Mouse (Mus musculus) lung, postnatal 25 days (tissue): Measurements from ENCODE around the gene Fev.

Experiments
- DNase-seq: peaks from one replicate; pipeline ENCODE4 v3.0.0; 2022; ENCODE audit warnings: low spot score

The Fev gene

DNA sequence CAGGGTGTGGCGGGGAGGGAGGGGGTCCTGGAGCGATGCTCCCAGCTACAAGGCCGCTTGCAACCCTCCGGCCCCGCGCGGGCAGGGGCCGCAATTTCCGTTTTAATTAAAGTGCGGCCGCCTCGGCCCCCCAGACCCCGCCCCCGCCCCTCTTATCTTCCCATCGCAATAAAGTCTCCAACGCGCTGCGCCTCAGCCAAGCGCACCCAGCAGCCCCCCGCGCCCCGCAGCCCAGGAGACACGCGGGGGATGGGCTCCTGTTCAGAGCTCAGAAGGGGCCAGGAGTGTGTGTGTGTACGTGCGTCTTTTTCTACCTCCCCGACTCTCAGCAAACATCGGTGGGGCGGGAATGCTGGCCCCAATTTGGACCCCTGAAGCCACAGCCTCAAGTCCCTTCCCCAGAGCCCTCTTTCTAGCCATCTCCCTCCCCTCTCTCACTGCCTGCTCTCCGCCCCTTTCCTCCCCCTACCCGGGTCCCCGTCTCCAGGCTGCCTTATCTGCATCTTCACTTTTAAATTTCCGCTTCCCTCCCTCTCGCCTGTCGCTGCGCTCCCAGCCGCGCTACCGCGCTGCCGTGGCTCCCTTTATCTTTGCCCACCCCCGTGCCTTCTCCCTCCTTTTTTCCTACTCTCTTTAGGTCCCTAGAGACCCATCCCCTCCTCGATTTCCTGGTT is at the start of gene Fev:
Gene Fev (minus strand): TSS at position 51 of the 674 bp plus-strand sequence.
- no peak for DNase-seq

DNA sequence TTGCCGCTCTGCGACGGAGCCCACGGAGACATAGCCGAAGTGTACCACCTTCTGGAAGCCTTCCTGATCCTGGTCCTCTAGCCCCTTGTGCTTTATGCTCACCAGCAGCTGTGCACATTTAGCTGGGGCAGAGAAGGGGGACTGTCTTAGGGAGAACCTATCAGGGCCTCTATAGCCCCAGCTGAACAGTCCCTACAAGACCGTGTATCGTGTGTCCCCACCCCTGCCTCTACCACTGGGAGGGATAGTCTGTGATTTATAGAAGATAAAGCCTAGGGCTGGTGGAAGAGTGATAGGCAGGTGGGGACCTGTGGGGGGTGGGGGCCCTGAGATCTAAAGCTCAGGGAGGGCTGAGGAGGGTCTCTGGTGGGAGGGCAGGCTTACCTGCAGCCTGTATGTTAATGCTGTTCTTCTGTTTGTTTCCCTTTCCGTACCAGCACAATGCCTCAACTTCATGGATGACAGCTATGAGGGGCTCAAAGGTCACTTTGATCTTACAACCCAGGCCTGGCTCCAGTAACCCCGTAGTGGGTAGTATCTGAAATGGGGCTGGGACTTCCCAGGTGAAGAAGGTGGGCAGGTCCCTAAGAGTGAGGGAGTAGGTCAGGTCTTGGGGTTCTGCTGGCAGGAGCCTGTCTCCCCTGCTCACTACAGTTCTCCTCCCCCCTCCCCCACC is 42.5 kb upstream of the Fev start:
- no peak for DNase-seq

DNA sequence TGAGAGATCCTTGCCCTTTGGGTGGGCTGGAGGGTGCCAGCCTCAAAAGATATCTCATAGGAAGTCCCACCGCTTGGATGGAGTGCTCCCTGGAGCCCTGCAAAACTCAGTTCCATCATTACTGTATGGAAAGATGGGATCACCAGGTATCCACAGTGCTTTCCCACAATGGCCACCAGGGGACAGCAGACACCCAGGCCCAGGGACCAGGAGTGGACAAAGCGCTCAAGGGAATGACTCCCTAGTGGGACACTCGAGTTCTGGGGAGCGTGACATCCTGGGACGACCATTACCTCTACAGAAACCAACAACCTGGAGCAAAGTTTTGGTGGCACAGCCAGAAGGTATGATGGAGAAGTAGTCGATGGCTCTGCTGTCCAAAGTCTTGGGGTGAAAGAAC is 41.5 kb upstream of the Fev start:
- peak; percentile 38 for DNase-seq

DNA sequence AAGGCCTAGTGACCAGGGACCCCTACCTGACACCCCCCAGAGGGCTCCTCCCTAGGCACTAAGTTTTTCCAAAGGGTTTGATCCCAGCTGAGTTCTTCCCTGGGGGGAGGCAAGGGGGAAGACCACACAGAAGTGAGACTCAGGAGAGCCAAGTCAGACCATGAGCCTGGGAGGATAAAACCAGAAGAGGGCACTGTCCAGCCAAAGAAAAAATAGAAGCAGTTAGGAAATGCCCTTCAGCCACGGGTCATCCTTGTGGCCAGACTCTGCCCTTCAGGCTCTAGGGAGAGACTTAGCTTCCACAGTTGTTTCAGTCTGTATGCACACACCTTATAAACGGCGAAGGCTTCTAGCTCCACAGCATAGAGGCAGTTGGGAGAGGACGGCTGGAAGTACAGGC is 39.2 kb upstream of the Fev start:
- no peak for DNase-seq

DNA sequence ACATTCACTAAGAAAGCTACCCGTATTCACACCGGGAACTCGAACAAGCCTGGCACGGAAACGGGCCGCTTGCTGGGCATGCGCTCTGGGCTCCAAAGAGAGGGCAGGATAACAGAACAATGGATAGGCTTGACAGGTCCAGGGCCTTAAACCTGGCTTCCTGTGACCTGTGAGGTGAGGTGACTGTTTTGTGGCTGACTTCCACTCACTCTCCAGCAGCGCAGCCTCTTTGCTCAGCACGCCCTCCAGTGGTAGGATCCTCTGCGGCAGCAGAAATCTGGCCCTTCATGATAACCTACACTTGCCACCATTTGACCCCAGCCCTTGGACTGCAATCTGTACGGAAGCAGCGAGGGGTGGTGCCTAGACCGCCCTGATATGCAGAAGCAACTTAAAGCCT is 30.5 kb upstream of the Fev start:
- DNase-seq, result no peak

DNA sequence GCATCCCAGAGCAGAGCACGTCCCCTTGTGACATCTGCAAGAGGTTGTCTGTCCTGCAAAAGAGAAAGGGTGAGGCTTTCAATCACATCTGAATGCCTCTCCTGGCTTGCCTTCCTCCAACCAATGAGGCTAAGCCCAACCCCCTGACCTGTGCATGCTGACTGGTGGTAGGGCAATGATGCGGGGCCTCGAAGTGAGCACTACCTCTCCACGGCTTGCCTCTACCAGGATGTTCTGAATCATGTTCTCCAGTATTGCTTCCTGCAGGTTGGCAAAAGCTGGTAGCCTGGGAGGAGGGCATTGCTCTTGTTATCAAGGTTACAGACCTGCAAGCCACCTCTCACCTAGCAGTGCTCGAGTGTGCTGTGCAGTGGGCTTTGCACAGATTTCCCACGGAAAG is 17.0 kb upstream of the Fev start:
- no peak for DNase-seq

DNA sequence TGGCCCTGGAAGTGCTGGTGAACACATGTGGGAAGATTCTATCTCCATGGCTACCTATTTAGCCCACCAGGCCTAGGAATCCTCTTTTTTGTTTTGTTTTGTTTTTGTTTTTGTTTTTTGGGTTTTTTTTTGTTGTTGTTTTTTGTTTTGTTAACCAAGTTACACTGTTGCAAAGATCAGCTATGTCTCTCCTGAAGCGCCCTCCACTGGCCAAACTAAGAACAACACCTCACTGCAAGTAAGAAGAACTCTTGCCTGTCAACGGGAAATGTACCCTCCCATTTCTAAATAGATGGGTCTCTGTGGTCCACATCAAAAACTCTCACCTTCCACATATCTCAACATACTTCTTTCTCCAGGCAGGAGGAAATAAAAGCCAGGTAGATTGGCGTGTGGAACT is 16.5 kb upstream of the Fev start:
- peak; percentile 41 for DNase-seq

DNA sequence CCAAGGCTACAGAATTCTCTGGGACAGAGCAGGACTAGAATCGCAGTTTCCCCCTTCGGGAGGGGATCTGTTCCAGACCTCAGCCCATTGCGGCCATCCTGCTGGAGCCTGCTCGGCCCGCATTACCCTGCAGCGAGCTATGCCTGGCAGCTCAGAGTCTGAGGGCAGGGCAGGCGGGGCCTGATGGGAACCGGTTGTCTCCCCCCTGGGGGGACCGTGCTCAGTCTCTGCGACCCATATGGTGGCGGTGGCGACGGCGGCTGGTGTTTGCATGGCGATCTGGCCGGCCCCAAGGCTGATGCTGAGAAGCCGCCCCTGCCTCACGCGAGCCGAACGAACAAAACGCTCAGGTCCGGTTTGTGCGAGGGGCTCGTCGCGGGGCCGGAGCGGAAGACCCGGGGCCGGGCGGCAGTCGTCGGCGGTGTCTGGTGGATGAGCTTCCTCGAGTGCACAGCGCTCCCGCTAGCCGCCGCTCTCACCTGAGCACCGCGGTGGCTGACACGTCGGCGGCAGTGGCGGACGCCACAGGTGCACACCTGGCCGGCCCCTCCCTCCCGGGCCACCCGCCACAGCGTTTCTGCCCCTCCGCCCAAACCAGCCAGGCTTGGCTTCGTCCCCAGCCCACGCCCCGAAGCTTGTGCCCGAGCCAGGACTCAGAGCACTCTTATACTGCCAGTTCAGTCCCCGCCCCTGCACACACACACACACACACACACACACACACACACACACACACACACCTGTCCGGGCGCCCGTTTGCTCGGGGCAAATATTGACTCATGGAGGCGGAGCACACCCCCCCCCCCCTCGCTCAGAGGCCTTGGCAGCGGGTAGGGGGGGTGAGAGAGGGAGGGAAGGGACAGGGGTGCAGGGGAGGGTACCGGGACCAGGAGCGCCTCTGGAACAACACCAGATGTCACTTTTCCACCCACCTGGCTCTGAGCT is 15.4 kb upstream of the Fev start:
- DNase-seq, result peak; percentile 85

DNA sequence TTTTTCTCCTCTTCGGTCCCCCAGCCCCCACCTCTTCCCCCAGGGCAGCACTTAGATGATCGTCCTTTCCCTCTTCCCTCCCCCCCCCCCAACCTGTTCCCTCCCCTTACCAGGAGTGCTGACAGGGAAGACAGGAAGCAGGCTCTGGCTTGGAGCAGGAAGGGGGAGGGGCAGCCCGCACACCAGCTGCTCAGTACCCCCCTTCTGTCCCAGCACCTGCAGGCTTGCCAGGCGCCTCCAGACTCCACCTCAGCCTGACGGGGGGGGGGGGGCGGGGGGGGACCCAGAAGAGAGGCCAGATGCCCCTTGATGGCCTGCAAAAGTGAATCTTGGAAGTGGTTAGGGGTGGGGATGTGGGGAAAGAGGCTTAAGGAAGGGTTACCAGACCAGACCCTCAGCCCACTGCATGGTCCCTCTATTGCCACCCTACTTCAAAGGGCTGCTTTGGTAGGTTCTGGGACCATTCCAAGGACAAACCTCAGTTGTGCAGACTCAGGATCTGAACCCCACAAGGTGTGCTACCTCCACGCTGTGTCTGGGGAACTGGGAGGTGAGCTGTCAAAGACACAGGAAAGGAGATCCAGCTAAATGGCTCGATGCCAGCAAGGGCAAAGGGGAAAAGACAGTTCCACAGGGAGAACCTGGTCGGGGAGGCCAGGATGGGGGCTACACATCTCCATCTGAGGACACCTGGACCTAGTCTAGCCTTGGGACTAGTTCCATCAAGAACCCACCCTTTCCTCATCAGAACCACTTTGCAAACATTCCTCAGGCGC is 13.6 kb upstream of the Fev start:
- no peak for DNase-seq

DNA sequence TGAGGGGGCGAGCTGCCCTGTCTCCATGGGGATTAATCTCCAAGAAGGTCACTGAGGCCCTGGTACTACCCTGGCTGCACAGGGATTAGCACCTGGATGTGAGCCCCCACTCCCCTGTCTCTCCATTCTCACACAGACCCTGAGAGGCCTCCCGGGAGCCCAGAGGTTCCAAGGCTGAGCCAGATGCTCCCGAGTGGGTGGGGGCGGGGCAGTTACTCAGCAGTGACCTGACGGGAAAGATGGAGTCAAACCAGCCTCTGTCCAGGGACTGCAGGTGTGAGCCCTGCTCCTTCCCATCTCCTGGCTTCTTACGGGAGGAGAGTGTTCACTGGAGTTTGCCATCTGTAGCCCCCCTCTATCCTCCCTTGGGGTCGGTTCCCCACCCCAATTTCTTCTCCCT is 12.8 kb upstream of the Fev start:
- DNase-seq, result no peak

DNA sequence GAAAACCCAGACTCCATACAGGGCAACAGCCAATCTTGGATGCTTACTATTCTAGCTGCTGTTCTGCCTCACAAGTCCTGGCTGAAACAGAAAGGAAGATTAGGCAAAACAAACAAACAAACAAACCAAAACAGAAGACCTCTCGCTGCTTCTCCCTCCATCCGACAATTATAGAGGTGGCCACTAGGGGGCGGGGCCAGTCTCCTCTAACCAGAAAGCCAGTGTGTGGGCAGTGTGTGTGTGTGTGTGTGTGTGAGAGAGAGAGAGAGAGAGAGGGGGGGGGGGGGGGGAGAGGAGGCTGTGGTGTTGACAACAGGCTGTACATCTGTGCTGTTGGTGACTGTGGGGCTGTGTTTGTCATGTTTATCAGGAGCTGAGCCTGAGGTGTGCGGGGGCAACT is 9.7 kb upstream of the Fev start:
- DNase-seq, result peak; percentile 32

DNA sequence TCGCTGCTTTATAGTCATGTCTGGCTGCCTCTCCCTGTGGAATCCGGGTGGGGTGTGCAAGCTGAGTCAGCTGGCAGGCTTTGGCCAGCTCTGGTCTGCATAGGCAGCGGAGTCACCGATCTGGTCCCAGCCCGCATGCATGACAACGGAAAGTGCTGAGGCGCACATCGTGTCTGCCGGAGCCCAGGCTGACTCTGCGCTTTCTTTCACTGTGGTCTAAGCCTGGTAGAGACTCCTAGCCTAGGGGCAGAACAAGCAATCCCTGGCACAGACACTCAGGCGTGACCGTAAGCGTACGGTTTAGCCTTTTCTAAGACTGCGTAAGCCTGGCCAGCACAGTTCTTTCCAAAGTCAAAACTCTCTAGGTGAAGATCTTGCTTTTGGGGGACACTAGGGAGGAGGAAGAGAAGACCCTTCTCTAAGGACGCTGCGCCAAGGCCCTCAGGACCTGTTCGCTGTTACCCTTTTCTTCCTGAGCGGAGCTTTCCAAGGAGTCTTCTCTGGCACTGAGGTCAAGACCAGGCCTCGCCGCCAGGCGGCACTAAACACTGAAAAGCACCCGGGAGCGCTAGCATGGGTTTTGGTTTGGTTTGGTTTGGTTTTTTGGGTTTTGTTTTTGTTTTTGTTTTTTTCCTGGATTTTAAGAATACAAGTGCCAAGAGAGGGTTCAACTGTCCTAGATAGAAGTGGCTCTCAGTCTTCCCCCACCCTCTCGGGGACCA is 8.1 kb upstream of the Fev start, which contains the start of gene Cryba2:
Gene Cryba2 (minus strand): TSS at position 10 of the 722 bp plus-strand sequence.
- DNase-seq, result peak; percentile 41

DNA sequence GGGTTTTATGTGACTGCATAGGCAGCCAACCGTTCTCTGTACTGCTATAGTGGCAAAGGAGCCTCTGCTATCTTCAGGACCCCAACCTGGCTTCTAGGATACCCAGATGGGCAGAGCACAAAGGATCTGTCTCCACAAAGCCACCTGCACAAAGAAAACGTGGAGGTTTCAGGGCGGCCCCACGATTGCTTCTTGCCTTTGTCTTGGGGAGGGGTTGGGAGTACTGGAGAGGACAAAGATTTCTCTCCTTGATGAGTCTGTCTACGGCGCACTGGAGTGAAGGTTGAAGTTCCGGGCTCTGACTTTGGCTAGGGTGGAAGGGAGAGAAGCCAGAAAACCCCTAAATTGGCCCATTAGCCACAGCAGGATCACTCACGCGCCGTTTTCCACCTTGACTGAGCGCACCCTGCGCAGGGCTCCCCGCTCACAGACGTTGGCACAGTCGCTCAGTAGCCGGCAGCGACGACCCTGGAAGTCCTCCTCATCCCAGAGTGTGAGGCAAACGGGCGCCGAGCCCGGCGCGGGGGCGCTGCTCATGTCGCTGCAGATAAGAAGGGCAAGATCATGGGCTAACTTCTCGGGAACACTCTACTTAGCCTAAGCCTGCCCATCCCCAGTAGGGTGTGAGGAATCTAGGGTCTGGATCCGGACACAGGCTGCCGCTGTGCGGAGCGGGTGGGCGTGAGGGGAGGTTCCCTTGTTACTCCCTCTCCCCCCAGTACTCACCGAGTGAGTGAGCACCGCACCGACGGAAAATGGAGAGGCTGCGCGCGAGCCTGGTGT is 7.3 kb upstream of the Fev start:
- DNase-seq, result no peak

DNA sequence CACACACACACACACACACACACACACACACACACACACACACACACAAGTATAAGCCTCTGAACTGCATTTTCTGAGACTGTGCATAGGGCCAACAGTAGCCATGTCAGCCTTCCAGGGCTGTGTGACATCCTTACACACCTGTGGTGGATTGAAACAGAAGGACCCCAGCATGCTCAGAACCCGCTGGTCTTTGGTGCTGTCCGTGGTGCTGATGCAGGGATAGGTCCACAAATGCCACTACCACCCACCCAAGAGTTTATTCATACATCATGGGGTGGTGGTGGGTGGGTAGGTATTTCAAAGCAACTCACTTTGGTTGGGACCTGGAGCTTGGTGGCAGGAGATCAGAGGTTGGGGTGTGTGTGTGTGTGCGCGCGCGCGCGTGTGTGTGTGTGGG is 6.3 kb upstream of the Fev start:
- DNase-seq, result no peak

DNA sequence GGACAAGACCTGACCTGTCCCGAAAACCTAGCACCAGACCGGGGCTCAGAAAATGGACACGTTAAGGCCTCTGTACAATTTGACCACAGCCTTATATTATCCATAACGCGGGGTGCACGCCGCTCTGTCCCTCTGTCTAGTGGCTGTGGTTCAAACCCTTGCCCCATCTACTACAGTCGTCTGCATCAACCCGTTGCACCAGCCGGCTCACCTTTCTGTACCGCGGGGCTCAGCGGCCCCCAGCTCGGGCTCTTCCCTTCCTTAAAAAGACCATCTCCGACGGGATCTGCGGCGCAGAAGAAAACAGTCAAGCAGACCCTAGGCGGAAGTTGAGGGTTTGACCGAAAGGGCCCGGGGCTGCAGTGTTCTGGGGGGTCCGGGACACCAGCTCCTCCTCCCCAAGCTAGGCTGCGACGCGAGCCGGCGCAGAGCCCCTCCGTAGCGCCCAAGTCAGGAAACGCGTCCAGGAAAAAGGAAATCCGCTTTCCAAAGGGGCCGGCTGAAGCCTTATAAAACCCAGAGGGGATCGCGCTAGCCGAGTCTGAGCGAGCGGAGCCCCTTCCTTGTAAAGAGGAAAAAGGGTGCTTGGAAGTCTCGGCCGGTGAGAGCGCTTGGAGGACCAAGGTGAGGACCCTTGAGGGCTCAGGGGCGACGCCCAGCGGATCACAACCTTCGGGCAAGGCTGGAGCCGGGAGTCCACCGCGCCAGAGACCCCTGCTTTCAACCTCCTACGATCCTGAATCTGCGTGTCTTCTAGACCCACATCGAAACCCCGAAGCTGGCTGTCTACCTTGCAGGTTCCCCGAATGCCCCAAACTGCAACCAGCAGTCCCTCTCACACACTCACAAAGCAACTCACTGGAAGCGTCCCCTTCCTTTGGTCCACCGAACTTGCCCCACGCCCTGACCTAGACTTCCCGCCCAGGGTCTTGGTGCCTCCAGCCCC is 750 bp downstream of the Fev start:
- no peak for DNase-seq

DNA sequence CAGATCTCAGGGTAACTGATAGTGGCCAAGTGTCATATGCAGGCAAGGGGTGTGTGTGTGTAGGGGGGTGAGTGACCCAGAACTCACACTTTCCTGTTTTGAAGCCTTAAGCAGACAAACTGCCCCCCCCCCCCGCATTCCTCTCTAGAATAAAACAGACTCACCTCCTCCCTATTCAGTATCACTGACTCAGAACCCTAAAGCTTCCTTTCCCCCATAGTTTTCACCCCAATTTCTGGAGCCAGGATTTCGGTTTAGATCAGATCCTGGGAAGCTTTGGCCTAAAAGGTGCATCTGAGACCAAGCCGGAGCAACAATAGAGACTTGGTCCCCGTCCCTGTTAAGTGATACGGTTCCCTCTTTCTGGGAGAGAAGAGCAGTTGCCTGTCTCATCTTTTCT is 1.8 kb downstream of the Fev start:
- no peak for DNase-seq

DNA sequence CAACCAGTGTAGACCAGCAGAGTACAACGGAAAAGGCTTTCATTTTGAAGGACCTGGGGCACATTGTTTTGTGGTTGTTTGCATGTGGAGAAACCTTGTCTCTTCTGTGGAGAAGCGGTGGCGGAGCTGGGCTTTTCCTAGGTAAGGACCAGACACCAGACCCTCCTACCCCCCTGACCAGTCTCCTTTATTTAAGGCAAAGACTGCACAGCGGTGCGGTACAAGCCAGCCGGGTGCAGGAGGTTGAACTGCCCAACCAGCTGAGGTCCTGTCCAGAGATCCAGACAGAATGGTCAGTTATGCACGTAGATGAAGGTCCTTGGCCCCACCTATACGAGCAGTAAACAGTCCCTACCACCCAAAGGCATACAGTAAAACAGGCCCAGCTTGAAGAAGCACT is 2.4 kb downstream of the Fev start:
- DNase-seq, result no peak

DNA sequence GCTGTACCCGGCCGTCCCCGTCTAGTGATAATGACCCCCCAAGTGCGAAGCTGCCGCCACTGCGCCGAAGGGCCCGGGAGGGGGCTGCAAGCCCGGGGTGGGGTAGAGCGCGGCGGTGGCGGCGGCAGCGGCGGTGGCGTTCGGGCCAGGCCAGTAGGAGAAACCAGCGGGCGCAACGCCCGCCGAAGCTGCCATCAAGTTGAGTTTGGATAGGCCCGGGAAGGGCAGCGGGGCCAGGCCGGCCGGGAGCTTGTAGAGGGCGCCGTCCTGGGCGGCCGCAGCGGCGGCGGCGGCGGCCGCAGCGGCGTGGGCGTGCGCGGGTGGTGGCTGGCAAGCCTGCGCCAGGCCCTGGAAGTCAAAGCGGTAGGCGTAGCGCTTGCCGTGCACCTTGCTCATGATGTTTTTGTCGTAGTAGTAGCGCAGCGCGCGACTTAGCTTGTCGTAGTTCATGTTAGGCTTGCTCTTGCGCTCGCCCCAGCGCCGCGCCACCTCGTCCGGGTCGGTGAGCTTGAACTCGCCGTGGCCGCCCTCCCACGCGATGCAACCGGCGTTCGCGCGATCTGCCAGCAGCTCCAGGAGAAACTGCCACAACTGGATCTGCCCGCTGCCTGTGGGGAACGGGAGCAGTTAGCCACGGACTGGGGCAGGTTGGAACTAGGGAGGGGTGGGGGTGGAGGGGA is 3.0 kb downstream of the Fev start:
- DNase-seq, result no peak
